Mouse (Mus musculus) mammary gland, adult 2 months (tissue): ENCODE measurements around the gene Fignl2. TPM values are rescaled to one million over a fixed set of nuclear protein-coding genes. Genes with fewer than 3 reads are reported as not detected.

Experiments used
- polyA plus RNA-seq: library from polyadenylated mRNA; depleted of rRNA; stranded (reverse); fragments of >200 nt; gene quantifications from 2 replicates; pipeline ENCODE4 v1.2.3, GENCODE M21; 2012; ENCODE audit warnings: low replicate concordance; rRNA removed

Fignl2 gene
- polyA plus RNA-seq: 6.8 and 13.7 TPM in 2 replicates

GRCm38 (mm10) chr15:101077813-101078730, at the start of gene Fignl2:
Gene Fignl2, minus strand, starts transcription at chr15:101078567.

DNA sequence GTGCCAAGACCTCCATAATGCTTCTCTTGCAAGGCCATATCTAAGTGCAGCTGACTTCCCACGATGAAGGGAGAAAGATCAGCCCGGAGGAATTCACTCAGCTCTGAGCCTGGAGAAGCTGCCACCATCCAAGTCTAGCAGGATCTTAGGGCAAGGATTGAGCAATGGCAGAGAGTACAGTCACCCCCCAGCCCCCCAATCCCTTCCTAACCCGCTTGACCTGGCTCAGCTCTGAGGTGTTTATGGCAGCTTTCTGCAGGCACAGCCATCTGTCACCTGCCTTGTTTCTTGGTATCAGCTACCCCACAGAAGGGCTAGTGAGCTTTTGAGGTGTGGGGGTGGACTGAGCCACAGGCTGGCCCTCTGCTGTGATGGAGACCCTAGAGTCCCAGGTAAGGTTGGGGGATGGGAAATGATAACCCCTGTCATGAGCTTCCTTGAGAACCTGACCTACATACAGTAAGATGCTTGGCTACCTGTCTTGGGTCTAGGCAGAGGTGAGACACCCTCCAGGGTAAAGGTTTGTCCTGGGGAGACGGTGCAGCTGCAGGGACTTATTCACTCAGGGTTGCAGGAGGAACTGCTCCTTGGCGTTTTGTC, 37.2 kb upstream of the Fignl2 start, which contains the start of gene Ankrd33:
Ankrd33 (plus strand) TSS at position 245 of the 600 bp plus-strand sequence.

GRCm38 (mm10) chr15:101047194-101047555, 31.2 kb downstream of the Fignl2 start, which contains the start of gene Gm47841:
Gene Gm47841, minus strand, starts transcription at chr15:101047397.

Other genes with a start within 250 kb of the Fignl2 start
- gene Scn8a, start 208.7 kb downstream of the Fignl2 start, polyA plus RNA-seq: 0.52 and 0.91 TPM in 2 replicates
- 0.30 and 1.0 TPM in 2 replicates for gene Gm47841, start 31.2 kb downstream of the Fignl2 start, polyA plus RNA-seq
- gene Ankrd33, start 37.2 kb upstream of the Fignl2 start, polyA plus RNA-seq: 0.12 TPM in 1 of 2 replicates, not detected in the other
- gene Acvrl1, start 50.0 kb upstream of the Fignl2 start, polyA plus RNA-seq: 49.7 and 54.4 TPM in 2 replicates
- gene Acvr1b, start 95.5 kb upstream of the Fignl2 start, polyA plus RNA-seq: 30.8 and 31.6 TPM in 2 replicates
- gene Grasp, start 145.6 kb upstream of the Fignl2 start, polyA plus RNA-seq: 7.8 and 21.9 TPM in 2 replicates
- gene Nr4a1, start 175.7 kb upstream of the Fignl2 start, polyA plus RNA-seq: 28.9 and 38.2 TPM in 2 replicates
- gene Atg101, start 205.7 kb upstream of the Fignl2 start, polyA plus RNA-seq: 29.3 and 31.4 TPM in 2 replicates
- gene 6030408B16Rik, start 214.6 kb upstream of the Fignl2 start, polyA plus RNA-seq: 0.62 and 0.76 TPM in 2 replicates